Mouse (Mus musculus): ENCODE data around the gene Lypla2. TPM values are rescaled to one million over a fixed set of nuclear protein-coding genes. Genes with fewer than 3 reads are reported as not detected.

Gene Lypla2
- polyA plus RNA-seq, 1 experiment from 2014 or later: 161 TPM

DNA sequence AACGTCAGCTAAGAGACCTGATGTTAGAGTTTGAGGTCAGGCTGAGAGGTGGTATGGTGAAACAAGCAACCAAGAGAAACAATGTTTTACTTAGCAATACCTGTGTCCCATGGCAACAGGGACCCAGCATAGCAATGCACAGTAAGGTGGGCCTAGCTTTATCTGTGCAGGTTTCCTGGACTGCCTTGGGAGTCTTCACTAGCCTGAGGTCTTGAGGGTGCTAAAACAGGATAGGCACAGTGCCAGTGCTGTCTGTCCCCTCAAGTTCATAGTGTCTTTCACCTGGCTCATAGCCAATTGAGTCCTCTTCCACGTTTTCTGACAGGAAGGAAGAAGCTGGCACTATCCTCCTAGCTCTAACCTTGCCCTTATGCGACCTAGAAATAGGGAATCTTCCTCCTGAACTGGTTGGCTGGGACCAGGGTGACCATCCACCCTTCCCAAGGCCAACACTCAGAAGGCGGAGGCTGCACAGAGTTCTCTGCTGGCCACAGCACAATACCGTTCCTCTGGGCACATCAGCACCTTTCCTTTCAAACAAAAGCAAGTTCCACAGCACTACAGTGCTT is 31.8 kb upstream of the Lypla2 start:
- no peak overlapping the region for H3K4me2 ChIP-seq (ENCODE audit: low read depth)
- ATAC-seq (ENCODE audit: insufficient read depth, low FRiP score, low TSS enrichment): no peak
- H3K4me1 ChIP-seq (ENCODE audit: control insufficient read depth, insufficient read depth, low read length): no peaks in the 10 kb centered on the region
- no peak overlapping the region for H3K4me3 ChIP-seq (ENCODE audit: low read depth, low read length)
- 87% methylated on average over 5 of the region's 5 CpGs for WGBS
- H3K9me3 ChIP-seq (ENCODE audit: control insufficient read depth, low read length): no peaks in the 10 kb centered on the region
- H3K36me3 ChIP-seq (ENCODE audit: control insufficient read depth, insufficient read depth, low read length): peaks cover 26% of the 10 kb centered on the region
- H3K9ac ChIP-seq (ENCODE audit: low read length): no peak overlapping the region
- H3K27ac ChIP-seq (ENCODE audit: low read depth, low read length): no peak overlapping the region
- DNase-seq (ENCODE audit: low spot score): no peak
- no peaks in the 10 kb centered on the region for H3K27me3 ChIP-seq (ENCODE audit: control insufficient read depth, insufficient read depth, low read length)

DNA sequence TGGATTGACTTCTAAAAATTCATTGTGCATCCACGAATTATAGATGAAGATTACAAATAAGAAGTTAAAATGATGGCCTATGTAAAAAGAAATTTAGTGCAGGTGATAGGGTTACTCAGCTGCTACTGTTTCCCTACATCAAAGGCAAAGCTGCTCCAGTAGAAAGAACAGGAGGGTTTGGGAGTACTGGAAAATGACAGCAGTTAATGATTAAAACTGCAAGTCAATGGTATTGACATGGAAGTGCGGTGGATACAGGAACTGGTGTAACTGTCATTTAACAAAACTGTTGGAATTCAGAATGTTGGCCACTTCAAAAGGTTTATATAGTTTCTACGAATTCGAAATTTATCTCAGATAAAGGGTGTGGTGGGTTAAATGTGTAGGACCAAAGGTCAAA is 22.7 kb upstream of the Lypla2 start:
- 89% methylated on average over 4 of the region's 4 CpGs for WGBS
- Histone ChIP-seq H3K4me1 (ENCODE audit: control insufficient read depth, insufficient read depth, low read length) (no peaks in the 10 kb centered on the region), H3K4me3 (ENCODE audit: low read depth, low read length) (no peak overlapping the region), H3K9me3 (ENCODE audit: control insufficient read depth, low read length) (no peaks in the 10 kb centered on the region), H3K4me2 (ENCODE audit: low read depth) (no peak overlapping the region), H3K9ac (ENCODE audit: low read length) (no peak overlapping the region), H3K27ac (ENCODE audit: low read depth, low read length) (no peak overlapping the region), H3K36me3 (ENCODE audit: control insufficient read depth, insufficient read depth, low read length) (no peaks in the 10 kb centered on the region), H3K27me3 (ENCODE audit: control insufficient read depth, insufficient read depth, low read length) (no peaks in the 10 kb centered on the region)
- no peak for ATAC-seq (ENCODE audit: insufficient read depth, low FRiP score, low TSS enrichment)
- DNase-seq (ENCODE audit: low spot score): no peak

DNA sequence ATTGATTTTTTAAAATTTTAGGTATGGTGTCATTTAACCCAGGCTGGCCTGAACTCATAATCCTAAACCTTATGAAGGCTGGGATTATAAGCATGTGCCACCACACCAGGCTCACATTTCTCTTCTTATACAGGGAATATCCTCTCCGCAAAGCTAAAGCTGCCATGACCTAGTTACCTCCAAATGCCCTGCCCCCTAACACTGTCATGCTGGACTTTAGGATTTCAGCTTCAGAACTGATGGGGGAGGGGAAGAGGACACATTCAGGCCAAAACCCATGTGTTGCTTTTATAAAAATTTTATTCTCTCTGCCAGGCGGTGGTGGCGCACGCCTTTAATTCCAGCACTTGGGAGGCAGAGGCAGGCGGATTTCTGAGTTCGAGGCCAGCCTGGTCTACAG is 21.5 kb upstream of the Lypla2 start:
- H3K36me3 ChIP-seq (ENCODE audit: control insufficient read depth, insufficient read depth, low read length): no peaks in the 10 kb centered on the region
- ATAC-seq (ENCODE audit: insufficient read depth, low FRiP score, low TSS enrichment): no peak
- no peak overlapping the region for H3K9ac ChIP-seq (ENCODE audit: low read length)
- H3K27me3 ChIP-seq (ENCODE audit: control insufficient read depth, insufficient read depth, low read length): no peaks in the 10 kb centered on the region
- no peak overlapping the region for H3K4me2 ChIP-seq (ENCODE audit: low read depth)
- H3K4me1 ChIP-seq (ENCODE audit: control insufficient read depth, insufficient read depth, low read length): no peaks in the 10 kb centered on the region
- H3K4me3 ChIP-seq (ENCODE audit: low read depth, low read length): no peak overlapping the region
- no peak for DNase-seq (ENCODE audit: low spot score)
- H3K9me3 ChIP-seq (ENCODE audit: control insufficient read depth, low read length): no peaks in the 10 kb centered on the region
- 95% methylated on average over 6 of the region's 6 CpGs for WGBS
- H3K27ac ChIP-seq (ENCODE audit: low read depth, low read length): no peak overlapping the region

DNA sequence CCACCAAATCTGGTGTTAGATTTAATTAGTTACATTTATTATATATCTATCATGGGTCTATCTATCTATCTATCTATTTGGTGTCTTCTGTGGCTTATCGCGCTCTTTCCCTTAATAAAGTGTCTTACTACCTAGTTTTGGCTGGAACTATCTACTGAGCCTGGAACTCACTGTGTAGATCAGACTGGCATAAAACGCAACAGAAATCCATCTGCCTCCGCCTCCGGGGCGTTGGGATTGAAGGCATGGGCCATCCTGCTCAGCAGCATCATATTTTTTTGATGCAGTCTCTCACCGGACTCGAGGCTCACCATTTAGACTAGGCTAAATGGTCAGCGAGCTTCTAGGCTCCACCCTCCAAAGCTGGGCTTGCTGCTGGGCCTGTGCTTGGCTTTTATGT is 15.3 kb upstream of the Lypla2 start:
- Histone ChIP-seq H3K27ac (ENCODE audit: low read depth, low read length) (peak overlapping the region; percentile 64), H3K4me1 (ENCODE audit: control insufficient read depth, insufficient read depth, low read length) (peaks cover 7% of the 10 kb centered on the region; the same call in 1 of the 2 replicates), H3K36me3 (ENCODE audit: control insufficient read depth, insufficient read depth, low read length) (no peaks in the 10 kb centered on the region; the same call in 1 of the 2 replicates), H3K9me3 (ENCODE audit: control insufficient read depth, low read length) (no peaks in the 10 kb centered on the region), H3K27me3 (ENCODE audit: control insufficient read depth, insufficient read depth, low read length) (no peaks in the 10 kb centered on the region), H3K4me3 (ENCODE audit: low read depth, low read length) (peak overlapping the region; percentile 62), H3K4me2 (ENCODE audit: low read depth) (peak overlapping the region; percentile 78), H3K9ac (ENCODE audit: low read length) (peak overlapping the region; percentile 93)
- DNase-seq (ENCODE audit: low spot score) (no peak), ATAC-seq (ENCODE audit: insufficient read depth, low FRiP score, low TSS enrichment) (no peak)
- WGBS: 71% methylated on average over 9 of the region's 9 CpGs

DNA sequence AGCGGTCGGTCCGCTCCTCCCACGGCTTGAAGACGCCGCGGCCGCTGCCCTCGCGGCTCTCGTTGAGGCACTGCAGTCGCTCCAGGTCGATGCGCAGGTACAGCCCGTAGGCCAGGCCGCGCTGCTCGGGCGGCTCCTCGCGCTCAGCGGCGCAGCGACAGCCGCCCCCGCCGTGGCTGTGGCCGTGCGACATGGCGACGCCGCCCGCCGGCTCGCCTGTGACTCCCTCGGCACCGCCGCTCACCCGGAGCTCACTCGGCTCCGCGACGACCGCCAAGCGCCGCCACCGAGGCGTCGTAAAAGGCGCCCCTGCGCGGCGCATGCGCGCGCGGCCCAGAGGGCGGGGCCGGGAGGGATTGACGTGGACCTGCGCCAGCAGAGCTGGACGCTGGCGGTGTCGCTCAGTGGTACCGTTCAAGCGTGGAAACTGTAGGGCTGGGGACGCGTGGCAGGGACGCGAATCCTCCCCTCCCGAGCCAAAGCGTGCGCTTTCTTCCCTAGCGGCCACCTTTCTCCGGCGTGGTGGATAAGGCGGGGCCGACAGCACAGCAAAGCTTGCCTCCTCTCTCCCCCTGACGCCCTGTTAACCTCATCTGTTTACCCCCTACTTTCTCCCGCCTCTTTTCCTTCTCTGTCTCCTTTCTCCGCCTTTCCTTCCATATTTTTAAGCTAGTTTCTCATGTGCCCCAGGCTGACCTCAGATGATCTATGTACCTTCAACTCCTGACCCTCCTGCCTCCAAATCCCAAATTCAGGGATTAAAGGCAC is 14.7 kb upstream of the Lypla2 start, which contains the start of gene Pithd1:
Gene Pithd1 (minus strand): TSS at position 322 of the 768 bp plus-strand sequence.
- peak; percentile 90 for ATAC-seq (ENCODE audit: insufficient read depth, low FRiP score, low TSS enrichment)
- Histone ChIP-seq H3K9ac (ENCODE audit: low read length) (peak within 1 kb of the TSS; percentile 93), H3K9me3 (ENCODE audit: control insufficient read depth, low read length) (no peaks in the 10 kb centered on the region)

DNA sequence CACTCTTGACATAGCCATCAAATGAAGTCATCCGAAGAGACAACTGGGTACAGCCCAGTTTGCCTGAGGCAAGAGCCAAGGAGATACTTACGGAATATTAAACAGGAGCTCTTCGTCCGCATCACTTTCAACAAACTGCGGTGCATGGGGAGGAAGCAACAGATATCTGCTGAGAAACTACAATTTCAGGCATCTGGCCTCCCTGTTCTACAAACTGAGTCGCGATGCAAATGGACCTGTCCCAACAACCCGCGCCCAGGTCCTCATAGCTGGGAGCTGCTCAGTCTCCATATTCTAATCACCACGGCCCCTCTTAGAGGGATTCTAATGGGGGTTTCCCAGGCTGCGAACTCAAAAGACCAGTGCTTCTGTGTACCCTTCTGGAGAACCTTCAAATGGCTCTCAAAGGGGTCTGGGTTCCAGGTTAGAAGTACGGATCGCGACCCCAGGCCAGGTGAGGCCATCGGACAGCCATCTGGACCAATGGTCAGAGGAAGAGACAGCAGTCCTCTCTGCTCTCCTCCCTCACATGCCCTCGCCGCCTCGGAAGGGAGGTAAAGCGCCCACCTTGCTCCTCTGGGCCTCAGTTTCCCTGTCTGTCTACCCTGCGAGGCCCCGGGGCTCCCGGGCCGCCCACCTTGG is 14.0 kb upstream of the Lypla2 start:
- H3K9ac ChIP-seq (ENCODE audit: low read length): peak overlapping the region; percentile 93
- peak overlapping the region; percentile 62 for H3K4me3 ChIP-seq (ENCODE audit: low read depth, low read length)
- H3K36me3 ChIP-seq (ENCODE audit: control insufficient read depth, insufficient read depth, low read length): no peaks in the 10 kb centered on the region; the same call in 1 of the 2 replicates
- peak overlapping the region; percentile 78 for H3K4me2 ChIP-seq (ENCODE audit: low read depth)
- H3K27ac ChIP-seq (ENCODE audit: low read depth, low read length): peak overlapping the region; percentile 36
- 8% methylated on average over 23 of the region's 23 CpGs for WGBS
- H3K9me3 ChIP-seq (ENCODE audit: control insufficient read depth, low read length): no peaks in the 10 kb centered on the region
- DNase-seq (ENCODE audit: low spot score) (no peak), ATAC-seq (ENCODE audit: insufficient read depth, low FRiP score, low TSS enrichment) (0 out of 2 replicates have a peak, but pooled peaks have one; percentile 13)
- H3K4me1 ChIP-seq (ENCODE audit: control insufficient read depth, insufficient read depth, low read length): peaks cover 7% of the 10 kb centered on the region; the same call in 1 of the 2 replicates
- H3K27me3 ChIP-seq (ENCODE audit: control insufficient read depth, insufficient read depth, low read length): no peaks in the 10 kb centered on the region

More for the DNA sequence above, 14.7 kb upstream of the Lypla2 start, which contains the start of gene Pithd1:
- 0% methylated on average over 81 of the region's 81 CpGs for WGBS
- Histone ChIP-seq H3K4me2 (ENCODE audit: low read depth) (peak within 1 kb of the TSS; percentile 78), H3K27ac (ENCODE audit: low read depth, low read length) (peak within 1 kb of the TSS; percentile 64), H3K4me1 (ENCODE audit: control insufficient read depth, insufficient read depth, low read length) (peaks cover 7% of the 10 kb centered on the region; the same call in 1 of the 2 replicates), H3K4me3 (ENCODE audit: low read depth, low read length) (peak within 1 kb of the TSS; percentile 62), H3K36me3 (ENCODE audit: control insufficient read depth, insufficient read depth, low read length) (no peaks in the 10 kb centered on the region; the same call in 1 of the 2 replicates), H3K27me3 (ENCODE audit: control insufficient read depth, insufficient read depth, low read length) (no peaks in the 10 kb centered on the region)
- peak; percentile 96 for DNase-seq (ENCODE audit: low spot score)

DNA sequence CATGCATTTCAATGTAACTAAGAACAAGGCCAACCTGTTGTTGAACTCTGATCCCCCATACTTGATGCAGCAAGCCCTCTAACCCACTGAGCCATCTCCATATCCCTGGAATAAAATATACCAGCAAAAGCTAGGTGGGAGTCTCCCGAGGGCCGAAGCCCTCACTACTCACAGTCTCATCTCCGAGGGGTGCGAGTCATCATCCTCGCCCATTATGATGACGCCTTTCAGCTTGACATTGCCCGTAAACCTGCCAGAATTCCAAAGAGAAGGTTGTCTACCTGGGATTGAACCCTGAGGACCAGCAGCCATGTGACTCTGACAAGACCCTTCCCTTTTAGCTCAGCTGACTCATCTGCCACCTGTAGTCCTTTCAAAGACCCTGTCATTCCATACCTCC is 13.3 kb upstream of the Lypla2 start:
- no peak overlapping the region for H3K9ac ChIP-seq (ENCODE audit: low read length)
- ATAC-seq (ENCODE audit: insufficient read depth, low FRiP score, low TSS enrichment): no peak
- no peaks in the 10 kb centered on the region for H3K9me3 ChIP-seq (ENCODE audit: control insufficient read depth, low read length)

DNA sequence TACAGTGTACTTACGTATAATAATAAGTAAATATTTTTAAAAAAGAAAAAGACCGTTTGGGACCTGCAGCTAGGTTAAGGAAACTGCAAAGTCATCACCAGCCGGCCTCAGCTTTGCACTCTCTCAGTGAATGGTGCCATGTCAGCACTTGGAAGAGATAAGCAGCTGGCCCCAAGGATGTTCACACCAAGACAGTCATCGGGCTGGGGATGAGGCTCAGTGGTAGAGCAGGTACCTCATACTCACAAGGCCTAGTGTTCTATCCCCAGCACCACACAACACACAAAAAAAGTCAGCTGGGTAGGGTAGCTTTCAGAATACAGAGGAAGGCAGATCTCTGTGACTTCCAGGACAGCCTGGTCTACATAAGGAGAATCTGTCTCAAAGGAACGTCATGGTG is 12.8 kb upstream of the Lypla2 start:
- 93% methylated on average over 5 of the region's 5 CpGs for WGBS
- no peak overlapping the region for H3K9ac ChIP-seq (ENCODE audit: low read length)
- DNase-seq (ENCODE audit: low spot score) (no peak), ATAC-seq (ENCODE audit: insufficient read depth, low FRiP score, low TSS enrichment) (no peak)
- H3K4me1 ChIP-seq (ENCODE audit: control insufficient read depth, insufficient read depth, low read length): peaks cover 7% of the 10 kb centered on the region; the same call in 1 of the 2 replicates
- no peak overlapping the region for H3K4me3 ChIP-seq (ENCODE audit: low read depth, low read length)
- H3K9me3 ChIP-seq (ENCODE audit: control insufficient read depth, low read length): no peaks in the 10 kb centered on the region
- H3K4me2 ChIP-seq (ENCODE audit: low read depth): no peak overlapping the region
- H3K27me3 ChIP-seq (ENCODE audit: control insufficient read depth, insufficient read depth, low read length): no peaks in the 10 kb centered on the region
- no peak overlapping the region for H3K27ac ChIP-seq (ENCODE audit: low read depth, low read length)
- no peaks in the 10 kb centered on the region; the same call in 1 of the 2 replicates for H3K36me3 ChIP-seq (ENCODE audit: control insufficient read depth, insufficient read depth, low read length)

More for the DNA sequence above, 13.3 kb upstream of the Lypla2 start:
- H3K4me2 ChIP-seq (ENCODE audit: low read depth): peak overlapping the region; percentile 78
- WGBS: 96% methylated on average over 7 of the region's 7 CpGs
- no peaks in the 10 kb centered on the region; the same call in 1 of the 2 replicates for H3K36me3 ChIP-seq (ENCODE audit: control insufficient read depth, insufficient read depth, low read length)
- H3K27ac ChIP-seq (ENCODE audit: low read depth, low read length): no peak overlapping the region
- no peak for DNase-seq (ENCODE audit: low spot score)
- H3K4me3 ChIP-seq (ENCODE audit: low read depth, low read length): peak overlapping the region; percentile 62
- H3K27me3 ChIP-seq (ENCODE audit: control insufficient read depth, insufficient read depth, low read length): no peaks in the 10 kb centered on the region
- H3K4me1 ChIP-seq (ENCODE audit: control insufficient read depth, insufficient read depth, low read length): peaks cover 7% of the 10 kb centered on the region; the same call in 1 of the 2 replicates

Measured in neural tube, embryonic 11.5 days (tissue).